Mouse (Mus musculus): ENCODE measurements around the gene Marcksl1. TPM values are rescaled to one million over a fixed set of nuclear protein-coding genes. Genes with fewer than 3 reads are reported as not detected.

Gene Marcksl1
- 20.3 and 26.5 TPM in 2 replicates for polyA plus RNA-seq (2012; rRNA removed)

DNA sequence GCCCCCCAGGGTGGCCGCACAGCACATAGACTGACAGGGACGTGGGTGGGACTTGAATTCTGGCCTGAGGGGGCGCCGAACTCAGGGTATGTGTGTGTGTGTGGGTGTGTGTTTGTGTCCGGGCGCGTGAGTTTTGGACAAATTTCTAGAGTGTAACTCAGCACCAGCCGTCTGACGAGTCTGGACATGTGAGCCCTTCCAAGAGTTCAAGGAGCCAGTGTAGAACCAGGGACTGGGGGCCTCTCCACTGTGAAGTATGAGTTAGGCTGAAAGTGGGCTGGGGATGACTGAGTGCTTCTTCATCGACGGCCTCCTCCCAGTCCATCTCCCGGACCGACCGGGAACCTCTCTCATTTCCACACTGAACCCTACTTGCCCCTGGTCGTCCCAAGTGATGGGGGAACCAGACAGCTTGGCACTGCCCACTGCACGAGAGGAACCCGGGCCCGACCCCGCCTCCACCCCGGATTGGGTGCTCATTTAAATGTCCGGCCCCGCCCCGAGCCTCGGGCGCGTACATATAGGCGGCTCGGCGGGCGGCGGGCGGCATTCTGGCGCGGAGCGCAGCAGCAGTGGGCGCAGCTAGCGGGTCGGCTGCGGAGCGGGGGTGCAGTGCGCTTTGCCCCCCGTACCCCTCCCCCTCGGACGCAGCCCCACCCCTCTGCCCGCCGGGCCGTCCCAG lies at the start of gene Marcksl1:
Marcksl1 (plus strand) TSS at position 496 of the 682 bp plus-strand sequence.
- Histone ChIP-seq H3K4me1 (ENCODE audit: control insufficient read depth, insufficient read depth, low read length) (no peaks in the 10 kb centered on the region), H3K27me3 (replicated peaks; ENCODE audit: control insufficient read depth, insufficient read depth, low read length) (0 out of 2 replicates have a peak, but pooled peaks cover 2% of the 10 kb centered on the region), H3K4me3 (ENCODE audit: insufficient read depth, low read depth, low read length) (peak within 1 kb of the TSS; percentile 67), H3K27ac (ENCODE audit: insufficient read depth, low read depth, low read length) (no peak within 1 kb of the TSS), H3K36me3 (ENCODE audit: control insufficient read depth, insufficient read depth, low read length) (no peaks in the 10 kb centered on the region)
- peak; percentile 88 for DNase-seq
- TF ChIP-seq CTCF (conservative IDR thresholded peaks at IDR 0.05; ENCODE audit: insufficient read depth, insufficient read length, low read depth, low read length), result no peak
- peak; percentile 64 for TF ChIP-seq POLR2A (IDR thresholded peaks at IDR 0.05; ENCODE audit: low read depth, low read length)
- WGBS, result 14% methylated on average over 47 of the region's 47 CpGs

DNA sequence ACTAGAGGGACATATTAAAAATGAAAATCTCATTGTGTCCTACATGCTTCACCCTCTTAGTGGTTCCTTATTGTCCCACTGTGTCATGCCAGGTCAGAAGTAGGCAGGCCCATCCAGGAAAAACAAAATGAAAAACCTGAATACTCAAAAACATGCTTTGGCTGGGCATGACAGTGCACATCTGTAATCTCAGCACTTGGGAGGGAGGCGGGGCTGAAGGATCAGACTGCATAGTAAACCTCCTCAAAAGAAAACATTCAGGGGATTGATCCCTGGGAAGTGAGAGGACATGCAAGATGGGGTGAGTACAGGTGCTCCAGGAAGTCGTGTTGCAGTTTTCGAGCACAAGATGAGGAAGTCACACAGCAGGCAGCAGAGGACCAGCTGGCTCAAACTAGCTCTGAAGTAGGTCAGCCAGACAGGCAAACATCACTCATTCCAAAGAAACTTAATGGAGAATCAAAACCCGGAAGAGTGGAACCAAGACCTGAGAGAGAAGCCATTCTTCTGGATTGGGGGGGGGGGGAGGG lies 49.0 kb upstream of the Marcksl1 start:
- TF ChIP-seq POLR2A (IDR thresholded peaks at IDR 0.05; ENCODE audit: low read depth, low read length) (no peak), CTCF (conservative IDR thresholded peaks at IDR 0.05; ENCODE audit: insufficient read depth, insufficient read length, low read depth, low read length) (no peak)
- H3K36me3 ChIP-seq (ENCODE audit: control insufficient read depth, insufficient read depth, low read length), result peaks cover 11% of the 10 kb centered on the region
- no peak overlapping the region for H3K4me3 ChIP-seq (ENCODE audit: insufficient read depth, low read depth, low read length)
- 65% methylated on average over 4 of the region's 4 CpGs for WGBS
- H3K27ac ChIP-seq (ENCODE audit: insufficient read depth, low read depth, low read length), result no peak overlapping the region
- DNase-seq, result peak; percentile 33
- peaks cover 4% of the 10 kb centered on the region; the same call in 1 of the 2 replicates for H3K4me1 ChIP-seq (ENCODE audit: control insufficient read depth, insufficient read depth, low read length)
- no peaks in the 10 kb centered on the region for H3K27me3 ChIP-seq (replicated peaks; ENCODE audit: control insufficient read depth, insufficient read depth, low read length)

DNA sequence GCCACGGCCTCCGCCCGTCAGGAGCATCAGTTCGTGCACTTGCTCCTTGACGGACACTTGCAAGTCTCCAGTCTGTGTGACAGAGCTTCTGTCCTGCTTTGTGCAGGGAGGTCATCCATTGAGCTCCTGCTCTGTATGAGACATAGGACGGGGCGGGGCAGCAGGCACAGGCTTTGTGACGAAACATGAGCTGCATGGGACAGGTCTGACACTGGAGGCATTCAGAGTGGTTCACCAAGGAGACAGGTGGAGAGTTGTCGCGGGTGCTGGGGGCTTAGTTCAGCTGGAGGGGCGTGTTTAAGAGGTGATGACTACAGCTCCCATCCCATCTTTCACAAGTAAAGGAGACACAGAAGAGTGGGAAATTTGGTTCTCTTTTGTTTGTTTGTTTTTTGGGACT lies 37.3 kb upstream of the Marcksl1 start:
- Histone ChIP-seq H3K36me3 (ENCODE audit: control insufficient read depth, insufficient read depth, low read length) (peaks cover 4% of the 10 kb centered on the region), H3K4me3 (ENCODE audit: insufficient read depth, low read depth, low read length) (no peak overlapping the region), H3K4me1 (ENCODE audit: control insufficient read depth, insufficient read depth, low read length) (no peaks in the 10 kb centered on the region), H3K27me3 (replicated peaks; ENCODE audit: control insufficient read depth, insufficient read depth, low read length) (no peaks in the 10 kb centered on the region), H3K27ac (ENCODE audit: insufficient read depth, low read depth, low read length) (no peak overlapping the region)
- DNase-seq, result no peak
- 95% methylated on average over 11 of the region's 11 CpGs for WGBS
- TF ChIP-seq CTCF (conservative IDR thresholded peaks at IDR 0.05; ENCODE audit: insufficient read depth, insufficient read length, low read depth, low read length) (no peak), POLR2A (IDR thresholded peaks at IDR 0.05; ENCODE audit: low read depth, low read length) (no peak)

DNA sequence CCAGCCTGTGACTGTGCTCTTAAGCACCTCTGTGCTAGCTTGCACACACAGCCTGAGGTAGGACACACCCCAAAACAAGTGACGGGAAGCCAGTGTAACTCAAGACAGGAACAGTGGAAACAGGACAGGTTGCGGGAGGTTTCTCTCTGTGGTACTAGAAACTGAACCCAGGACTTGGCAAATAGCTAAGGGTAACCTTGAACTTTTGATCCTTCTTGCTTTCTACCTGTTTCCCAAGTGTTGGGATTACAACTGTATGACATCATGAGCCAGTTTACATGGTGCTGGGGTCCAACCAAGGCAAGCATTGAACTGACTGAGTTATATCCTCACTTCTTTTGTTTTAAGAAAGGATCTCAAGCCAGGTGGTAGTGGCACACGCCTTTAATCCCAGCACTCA lies 33.5 kb upstream of the Marcksl1 start:
- Histone ChIP-seq H3K36me3 (ENCODE audit: control insufficient read depth, insufficient read depth, low read length) (no peaks in the 10 kb centered on the region), H3K4me1 (ENCODE audit: control insufficient read depth, insufficient read depth, low read length) (no peaks in the 10 kb centered on the region), H3K27me3 (replicated peaks; ENCODE audit: control insufficient read depth, insufficient read depth, low read length) (no peaks in the 10 kb centered on the region), H3K27ac (ENCODE audit: insufficient read depth, low read depth, low read length) (no peak overlapping the region), H3K4me3 (ENCODE audit: insufficient read depth, low read depth, low read length) (no peak overlapping the region)
- no peak for DNase-seq
- WGBS, result 86% methylated on average over 3 of the region's 3 CpGs
- TF ChIP-seq CTCF (conservative IDR thresholded peaks at IDR 0.05; ENCODE audit: insufficient read depth, insufficient read length, low read depth, low read length) (no peak), POLR2A (IDR thresholded peaks at IDR 0.05; ENCODE audit: low read depth, low read length) (no peak)

DNA sequence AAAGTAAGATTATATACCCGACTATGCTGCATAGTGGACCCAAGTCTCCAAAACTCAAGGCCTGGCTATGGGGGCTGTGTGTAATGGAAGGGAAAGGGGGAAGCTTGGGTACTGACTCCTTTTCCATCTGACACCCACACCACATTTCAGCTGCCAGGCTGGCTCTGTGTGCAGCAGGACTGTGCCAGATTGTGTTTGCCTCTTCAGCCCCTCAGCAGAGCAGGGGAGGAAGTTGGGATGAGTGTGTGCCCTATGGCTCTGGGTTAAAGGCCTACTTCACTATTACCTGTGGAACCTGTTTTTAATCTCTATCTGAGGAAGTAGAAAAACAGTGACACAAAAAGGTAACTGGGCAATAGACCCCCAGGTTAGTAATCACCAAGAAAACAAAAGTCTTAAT lies 32.3 kb upstream of the Marcksl1 start:
- no peak for DNase-seq
- no peak overlapping the region for H3K27ac ChIP-seq (ENCODE audit: insufficient read depth, low read depth, low read length)
- WGBS, result 93% methylated on average over 1 of the region's 1 CpGs
- no peak overlapping the region for H3K4me3 ChIP-seq (ENCODE audit: insufficient read depth, low read depth, low read length)
- H3K4me1 ChIP-seq (ENCODE audit: control insufficient read depth, insufficient read depth, low read length), result no peaks in the 10 kb centered on the region
- TF ChIP-seq CTCF (conservative IDR thresholded peaks at IDR 0.05; ENCODE audit: insufficient read depth, insufficient read length, low read depth, low read length), result no peak
- no peak for TF ChIP-seq POLR2A (IDR thresholded peaks at IDR 0.05; ENCODE audit: low read depth, low read length)
- H3K36me3 ChIP-seq (ENCODE audit: control insufficient read depth, insufficient read depth, low read length), result no peaks in the 10 kb centered on the region; the same call in 1 of the 2 replicates
- H3K27me3 ChIP-seq (replicated peaks; ENCODE audit: control insufficient read depth, insufficient read depth, low read length), result no peaks in the 10 kb centered on the region

DNA sequence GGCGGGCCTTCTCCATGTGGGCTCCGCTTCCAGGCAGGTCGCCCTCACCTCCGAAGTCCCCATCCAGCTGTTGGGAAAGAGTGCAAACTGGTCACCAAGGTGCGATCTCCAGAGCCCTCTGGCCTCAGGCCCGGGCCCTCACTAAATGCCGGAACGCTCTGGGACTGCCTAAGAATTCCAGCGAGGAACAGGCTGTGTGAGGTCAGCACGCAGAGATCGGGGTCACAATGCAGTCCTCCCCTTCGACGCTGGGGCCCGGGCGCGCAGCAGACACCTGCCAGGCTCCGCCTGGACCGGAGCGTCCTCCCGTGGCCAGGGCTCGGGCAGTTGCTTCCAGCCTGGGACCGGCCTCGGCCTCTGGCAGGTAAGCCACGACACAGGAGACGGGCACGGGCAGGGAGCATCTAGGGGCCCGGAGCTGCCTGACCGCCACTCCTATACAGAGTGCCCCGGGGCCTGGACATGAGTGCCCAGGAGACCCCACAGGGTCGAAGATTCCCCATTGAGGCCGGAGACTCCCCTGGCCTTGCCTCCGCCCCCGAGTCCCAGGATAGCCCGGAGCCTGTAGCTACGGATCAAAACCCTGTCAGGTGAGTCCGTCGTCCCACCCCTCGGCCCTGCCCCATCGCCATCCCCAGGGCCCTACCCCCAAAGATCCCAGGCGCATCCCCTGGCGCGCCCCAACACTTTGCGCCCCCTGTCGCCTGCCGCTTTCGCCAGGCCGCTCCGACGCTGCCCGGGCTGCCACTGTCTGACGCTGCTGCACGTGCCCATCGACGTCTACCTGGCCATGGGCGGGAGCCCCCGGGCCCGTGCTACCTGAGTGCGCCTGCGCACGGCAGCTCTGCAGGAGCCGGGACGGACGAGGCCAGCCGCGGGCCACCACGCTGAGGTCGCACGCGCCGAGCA lies 22.2 kb upstream of the Marcksl1 start, which contains the start of the genes Tssk3 and Fam229a:
Tssk3 (minus strand) TSS at position 51 of the 909 bp plus-strand sequence.
Fam229a (plus strand) TSS at position 219 of the 909 bp plus-strand sequence.
- peak within 1 kb of the TSS; percentile 12 for H3K4me3 ChIP-seq (ENCODE audit: insufficient read depth, low read depth, low read length)
- no peak for TF ChIP-seq POLR2A (IDR thresholded peaks at IDR 0.05; ENCODE audit: low read depth, low read length)
- TF ChIP-seq CTCF (conservative IDR thresholded peaks at IDR 0.05; ENCODE audit: insufficient read depth, insufficient read length, low read depth, low read length), result 0 out of 2 replicates have a peak, but pooled peaks have one; percentile 5
- H3K27ac ChIP-seq (ENCODE audit: insufficient read depth, low read depth, low read length), result no peak within 1 kb of the TSS
- peak; percentile 38 for DNase-seq
- H3K36me3 ChIP-seq (ENCODE audit: control insufficient read depth, insufficient read depth, low read length), result no peaks in the 10 kb centered on the region; the same call in 1 of the 2 replicates
- H3K27me3 ChIP-seq (replicated peaks; ENCODE audit: control insufficient read depth, insufficient read depth, low read length), result no peaks in the 10 kb centered on the region
- WGBS, result 9% methylated on average over 70 of the region's 70 CpGs
- 0 out of 2 replicates have a peak, but pooled peaks cover 8% of the 10 kb centered on the region for H3K4me1 ChIP-seq (ENCODE audit: control insufficient read depth, insufficient read depth, low read length)
